Mouse (Mus musculus): ENCODE results near the gene Abcc4. TPM values are rescaled to one million over a fixed set of nuclear protein-coding genes. Genes with fewer than 3 reads are reported as not detected.

Abcc4 gene
- polyA plus RNA-seq, 1 experiment from 2014 or later = 5.2 TPM

DNA sequence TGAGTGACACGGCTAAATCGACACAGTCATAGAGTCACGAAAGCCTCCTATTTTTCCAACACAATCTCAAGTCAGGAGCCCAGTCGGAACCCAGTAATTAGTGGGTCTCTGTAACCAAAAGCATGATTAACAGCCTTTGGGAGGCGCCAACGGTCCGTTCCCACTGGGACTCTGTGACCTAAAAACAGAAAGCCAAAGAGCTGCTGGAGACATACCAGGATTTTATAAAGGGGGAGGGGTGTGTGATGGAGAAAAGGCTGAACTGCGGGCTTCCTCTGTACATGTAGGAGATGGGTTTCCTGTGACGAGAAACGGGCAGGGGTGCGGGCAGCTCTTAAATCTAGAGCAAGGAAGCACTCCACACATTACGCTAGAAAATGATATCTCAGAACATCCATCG, 136.4 kb downstream of the Abcc4 start:
- no peak for ATAC-seq (ENCODE audit: insufficient read depth, low FRiP score)
- H3K36me3 ChIP-seq (ENCODE audit: control insufficient read depth, insufficient read depth, low read length) = no peaks in the 10 kb centered on the region
- H3K9ac ChIP-seq (ENCODE audit: low read length) = no peak overlapping the region
- no peaks in the 10 kb centered on the region for H3K27me3 ChIP-seq (ENCODE audit: control insufficient read depth, insufficient read depth, low read length)
- 90% methylated on average over 13 of the region's 13 CpGs for WGBS
- H3K4me3 ChIP-seq (replicated peaks; ENCODE audit: low read length) = no peak overlapping the region
- H3K4me1 ChIP-seq (ENCODE audit: control insufficient read depth, insufficient read depth, low read length) = peaks cover 10% of the 10 kb centered on the region
- no peak overlapping the region for H3K27ac ChIP-seq (ENCODE audit: low read length)
- no peaks in the 10 kb centered on the region for H3K9me3 ChIP-seq (replicated peaks; ENCODE audit: control insufficient read depth, low read length)
- no peak overlapping the region for H3K4me2 ChIP-seq (ENCODE audit: low read depth, low read length)

- no peaks in the 10 kb centered on the region for H3K36me3 ChIP-seq (ENCODE audit: control insufficient read depth, insufficient read depth, low read length)
- H3K9me3 ChIP-seq (replicated peaks; ENCODE audit: control insufficient read depth, low read length) = no peaks in the 10 kb centered on the region
- H3K4me3 ChIP-seq (replicated peaks; ENCODE audit: low read length) = no peak overlapping the region
- no peak overlapping the region for H3K4me2 ChIP-seq (ENCODE audit: low read depth, low read length)
- no peak for ATAC-seq (ENCODE audit: insufficient read depth, low FRiP score)
- no peaks in the 10 kb centered on the region for H3K27me3 ChIP-seq (ENCODE audit: control insufficient read depth, insufficient read depth, low read length)
- 54% methylated on average over 17 of the region's 17 CpGs for WGBS
- H3K4me1 ChIP-seq (ENCODE audit: control insufficient read depth, insufficient read depth, low read length) = peaks cover 10% of the 10 kb centered on the region
- no peak overlapping the region for H3K9ac ChIP-seq (ENCODE audit: low read length)
- no peak overlapping the region for H3K27ac ChIP-seq (ENCODE audit: low read length)
Measured at GRCm38 (mm10) chr14:118568116-118568673, 137.8 kb downstream of the Abcc4 start.

DNA sequence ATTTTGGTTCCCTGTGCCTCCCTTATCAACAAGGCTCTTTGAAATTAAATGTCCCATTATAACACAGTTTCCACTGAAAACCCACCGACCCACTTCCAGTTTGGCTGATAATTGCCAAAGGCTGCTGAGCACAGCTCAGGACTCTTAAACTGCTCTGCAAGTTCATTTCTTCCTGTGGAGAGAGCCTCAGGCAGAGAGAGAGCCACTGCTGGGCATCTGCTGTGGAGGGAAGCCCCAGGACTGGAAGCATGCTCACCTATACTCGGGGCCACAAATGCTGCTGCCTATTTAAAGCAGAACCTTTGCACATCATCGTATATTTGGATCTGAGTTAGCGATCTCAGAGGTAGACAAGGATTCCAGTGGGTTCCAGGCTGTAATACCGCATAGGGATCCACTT, 139.2 kb downstream of the Abcc4 start:
- H3K27ac ChIP-seq (ENCODE audit: low read length) = peak overlapping the region; percentile 86
- no peaks in the 10 kb centered on the region for H3K9me3 ChIP-seq (replicated peaks; ENCODE audit: control insufficient read depth, low read length)

DNA sequence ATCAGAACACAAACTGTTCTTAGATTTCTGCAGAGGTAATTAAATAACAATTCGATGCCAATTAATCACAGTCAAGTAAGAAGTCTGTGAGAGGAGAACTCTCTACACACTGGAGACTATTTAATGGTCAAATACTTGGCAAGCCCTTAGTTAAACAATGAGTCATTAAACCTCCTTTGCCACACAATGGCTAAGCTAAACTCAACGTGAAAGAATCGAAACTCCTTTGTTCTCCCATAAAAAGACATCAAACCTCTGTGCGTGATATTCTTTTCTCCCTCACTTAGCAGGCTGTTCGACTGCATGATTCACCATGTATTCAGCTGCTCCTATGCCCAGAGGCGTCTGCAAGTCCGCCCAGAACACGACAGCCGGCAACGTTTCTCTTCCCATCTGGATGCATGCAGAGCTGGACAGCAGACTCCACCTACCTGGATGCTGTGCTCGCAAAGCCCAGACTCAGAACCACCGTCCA, 139.8 kb downstream of the Abcc4 start:
- Histone ChIP-seq H3K4me2 (ENCODE audit: low read depth, low read length) (peak overlapping the region; percentile 30), H3K4me1 (ENCODE audit: control insufficient read depth, insufficient read depth, low read length) (peaks cover 10% of the 10 kb centered on the region), H3K36me3 (ENCODE audit: control insufficient read depth, insufficient read depth, low read length) (no peaks in the 10 kb centered on the region), H3K4me3 (replicated peaks; ENCODE audit: low read length) (no peak overlapping the region), H3K9me3 (replicated peaks; ENCODE audit: control insufficient read depth, low read length) (no peaks in the 10 kb centered on the region), H3K27me3 (ENCODE audit: control insufficient read depth, insufficient read depth, low read length) (no peaks in the 10 kb centered on the region), H3K27ac (ENCODE audit: low read length) (peak overlapping the region; percentile 86), H3K9ac (ENCODE audit: low read length) (peak overlapping the region; percentile 42; the same call in 1 of the 2 replicates)
- peak; percentile 91 for ATAC-seq (ENCODE audit: insufficient read depth, low FRiP score)
- 34% methylated on average over 12 of the region's 12 CpGs for WGBS

More for the DNA sequence above, 139.2 kb downstream of the Abcc4 start:
- Histone ChIP-seq H3K4me3 (replicated peaks; ENCODE audit: low read length) (no peak overlapping the region), H3K27me3 (ENCODE audit: control insufficient read depth, insufficient read depth, low read length) (no peaks in the 10 kb centered on the region), H3K4me2 (ENCODE audit: low read depth, low read length) (peak overlapping the region; percentile 30), H3K36me3 (ENCODE audit: control insufficient read depth, insufficient read depth, low read length) (no peaks in the 10 kb centered on the region), H3K9ac (ENCODE audit: low read length) (peak overlapping the region; percentile 42; the same call in 1 of the 2 replicates), H3K4me1 (ENCODE audit: control insufficient read depth, insufficient read depth, low read length) (peaks cover 10% of the 10 kb centered on the region)
- ATAC-seq (ENCODE audit: insufficient read depth, low FRiP score) = no peak
- WGBS = 58% methylated on average over 5 of the region's 5 CpGs

DNA sequence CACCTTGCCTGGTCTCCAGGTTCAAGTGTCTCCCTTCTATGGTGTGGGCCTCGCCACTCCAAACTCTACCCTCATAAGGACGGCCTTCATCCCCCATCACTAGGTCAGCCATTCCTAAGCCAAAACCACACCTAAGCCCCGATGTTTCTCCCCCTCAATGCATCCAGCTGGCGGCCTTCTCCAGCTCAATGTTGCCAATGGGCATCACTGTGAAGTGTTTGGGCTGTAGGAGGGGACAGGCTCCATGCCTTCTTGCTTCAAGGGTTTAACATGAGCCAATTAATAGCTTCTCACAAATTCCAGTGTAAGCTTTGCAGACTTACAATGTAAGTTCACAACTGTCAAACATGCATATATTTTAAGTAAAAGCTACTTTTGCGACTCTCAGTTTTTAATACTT, 140.3 kb downstream of the Abcc4 start:
- no peak overlapping the region for H3K4me3 ChIP-seq (replicated peaks; ENCODE audit: low read length)
- no peak for ATAC-seq (ENCODE audit: insufficient read depth, low FRiP score)
- H3K9me3 ChIP-seq (replicated peaks; ENCODE audit: control insufficient read depth, low read length) = no peaks in the 10 kb centered on the region
- peaks cover 10% of the 10 kb centered on the region for H3K4me1 ChIP-seq (ENCODE audit: control insufficient read depth, insufficient read depth, low read length)
- no peaks in the 10 kb centered on the region for H3K27me3 ChIP-seq (ENCODE audit: control insufficient read depth, insufficient read depth, low read length)
- WGBS = 76% methylated on average over 5 of the region's 5 CpGs
- H3K9ac ChIP-seq (ENCODE audit: low read length) = no peak overlapping the region
- peak overlapping the region; percentile 76 for H3K27ac ChIP-seq (ENCODE audit: low read length)
- no peak overlapping the region for H3K4me2 ChIP-seq (ENCODE audit: low read depth, low read length)
- H3K36me3 ChIP-seq (ENCODE audit: control insufficient read depth, insufficient read depth, low read length) = no peaks in the 10 kb centered on the region

DNA sequence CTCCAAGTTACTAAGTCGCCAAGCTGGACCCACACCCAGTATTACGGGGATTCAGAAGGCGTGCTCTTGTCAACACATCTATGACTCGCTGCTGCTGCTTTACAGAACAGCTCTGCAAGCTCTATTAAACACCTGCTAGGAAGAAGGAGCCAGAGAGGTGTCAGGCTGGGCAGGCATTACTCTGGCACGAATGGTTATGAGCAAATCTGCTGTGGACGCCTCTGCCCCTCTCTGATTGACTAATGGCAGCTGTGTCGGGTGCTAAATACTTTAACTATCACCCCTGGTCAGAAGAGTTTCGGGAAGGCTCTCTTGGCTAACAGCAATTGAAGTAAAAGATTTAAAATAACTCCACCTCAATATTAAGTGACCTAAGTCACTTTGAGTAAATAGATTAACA, 142.4 kb downstream of the Abcc4 start:
- Histone ChIP-seq H3K4me1 (ENCODE audit: control insufficient read depth, insufficient read depth, low read length) (peaks cover 10% of the 10 kb centered on the region), H3K36me3 (ENCODE audit: control insufficient read depth, insufficient read depth, low read length) (no peaks in the 10 kb centered on the region), H3K9ac (ENCODE audit: low read length) (no peak overlapping the region), H3K4me3 (replicated peaks; ENCODE audit: low read length) (no peak overlapping the region), H3K27me3 (ENCODE audit: control insufficient read depth, insufficient read depth, low read length) (no peaks in the 10 kb centered on the region), H3K27ac (ENCODE audit: low read length) (peak overlapping the region; percentile 73), H3K9me3 (replicated peaks; ENCODE audit: control insufficient read depth, low read length) (no peaks in the 10 kb centered on the region), H3K4me2 (ENCODE audit: low read depth, low read length) (no peak overlapping the region)
- no peak for ATAC-seq (ENCODE audit: insufficient read depth, low FRiP score)
- 49% methylated on average over 8 of the region's 8 CpGs for WGBS

DNA sequence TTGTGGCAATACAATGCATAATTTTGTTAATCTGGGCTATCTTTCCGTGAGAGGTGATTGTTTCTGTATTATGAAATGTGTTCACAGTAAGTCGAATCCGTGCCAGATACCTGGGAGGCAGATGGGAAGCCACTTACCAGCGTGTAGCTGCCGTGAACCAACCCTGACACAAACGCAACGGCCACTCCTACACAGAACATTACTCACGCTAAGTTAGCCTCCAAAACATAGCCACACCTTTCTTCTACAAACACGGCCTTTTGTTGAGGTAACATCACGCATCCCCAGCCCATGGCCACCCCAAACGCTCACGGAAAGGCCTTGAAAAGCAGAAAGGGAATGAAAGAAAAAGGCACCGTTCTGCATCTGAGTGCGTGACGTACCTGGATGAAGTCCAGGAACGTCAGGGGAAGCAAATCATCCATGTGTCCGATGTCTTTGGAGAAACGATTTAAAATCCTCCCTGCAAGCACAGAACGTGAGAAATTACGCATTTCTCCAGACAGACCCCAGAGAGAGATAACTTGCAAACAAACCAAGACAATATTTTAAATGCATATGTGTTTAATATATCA, 153.0 kb downstream of the Abcc4 start:
- no peak overlapping the region for H3K4me2 ChIP-seq (ENCODE audit: low read depth, low read length)
- no peak overlapping the region for H3K9ac ChIP-seq (ENCODE audit: low read length)
- no peaks in the 10 kb centered on the region for H3K9me3 ChIP-seq (replicated peaks; ENCODE audit: control insufficient read depth, low read length)
- no peaks in the 10 kb centered on the region for H3K36me3 ChIP-seq (ENCODE audit: control insufficient read depth, insufficient read depth, low read length)
- no peak for ATAC-seq (ENCODE audit: insufficient read depth, low FRiP score)
- H3K4me1 ChIP-seq (ENCODE audit: control insufficient read depth, insufficient read depth, low read length) = peaks cover 6% of the 10 kb centered on the region; the same call in 1 of the 2 replicates
- no peaks in the 10 kb centered on the region for H3K27me3 ChIP-seq (ENCODE audit: control insufficient read depth, insufficient read depth, low read length)
- no peak overlapping the region for H3K4me3 ChIP-seq (replicated peaks; ENCODE audit: low read length)
- 66% methylated on average over 20 of the region's 20 CpGs for WGBS
- no peak overlapping the region; the same call in 1 of the 2 replicates for H3K27ac ChIP-seq (ENCODE audit: low read length)

- Histone ChIP-seq H3K27ac (ENCODE audit: low read length) (no peak overlapping the region), H3K4me1 (ENCODE audit: control insufficient read depth, insufficient read depth, low read length) (peaks cover 6% of the 10 kb centered on the region; the same call in 1 of the 2 replicates), H3K4me3 (replicated peaks; ENCODE audit: low read length) (no peak overlapping the region), H3K9ac (ENCODE audit: low read length) (no peak overlapping the region), H3K9me3 (replicated peaks; ENCODE audit: control insufficient read depth, low read length) (no peaks in the 10 kb centered on the region), H3K36me3 (ENCODE audit: control insufficient read depth, insufficient read depth, low read length) (no peaks in the 10 kb centered on the region), H3K27me3 (ENCODE audit: control insufficient read depth, insufficient read depth, low read length) (no peaks in the 10 kb centered on the region), H3K4me2 (ENCODE audit: low read depth, low read length) (no peak overlapping the region)
- WGBS = 72% methylated on average over 5 of the region's 5 CpGs
- no peak for ATAC-seq (ENCODE audit: insufficient read depth, low FRiP score)
Measured at GRCm38 (mm10) chr14:118552390-118552789, 153.6 kb downstream of the Abcc4 start.

DNA sequence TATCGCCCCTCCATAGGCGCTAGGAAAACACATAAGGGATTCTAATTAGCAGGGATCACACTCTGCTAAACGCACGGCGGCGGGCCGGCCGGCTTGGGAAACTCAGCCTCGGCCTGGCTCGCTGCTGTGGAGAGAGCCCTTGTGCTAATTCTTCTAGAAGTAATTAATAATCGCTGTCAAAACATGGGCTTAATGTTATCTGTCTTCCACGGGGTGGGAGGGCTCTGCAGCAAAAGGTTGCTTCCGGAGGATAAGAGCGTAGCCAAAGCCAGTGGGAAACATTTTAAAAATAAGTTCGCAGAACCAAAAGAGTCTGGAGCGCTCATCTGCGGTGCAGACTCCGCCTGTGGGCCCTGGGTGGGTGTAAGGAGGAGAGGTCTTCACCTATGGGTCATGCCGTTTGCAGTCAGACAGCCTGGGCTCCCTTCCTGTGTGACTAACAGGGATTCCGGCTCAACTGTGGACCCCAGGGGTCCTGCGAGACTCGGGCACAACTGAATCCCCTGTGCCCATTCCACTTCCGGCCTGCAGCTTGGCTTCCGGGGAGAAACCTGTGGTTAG, 154.2 kb downstream of the Abcc4 start:
- Histone ChIP-seq H3K27me3 (ENCODE audit: control insufficient read depth, insufficient read depth, low read length) (no peaks in the 10 kb centered on the region), H3K9me3 (replicated peaks; ENCODE audit: control insufficient read depth, low read length) (no peaks in the 10 kb centered on the region), H3K4me2 (ENCODE audit: low read depth, low read length) (peak overlapping the region; percentile 54), H3K4me3 (replicated peaks; ENCODE audit: low read length) (peak overlapping the region; percentile 33), H3K9ac (ENCODE audit: low read length) (peak overlapping the region; percentile 54), H3K4me1 (ENCODE audit: control insufficient read depth, insufficient read depth, low read length) (peaks cover 6% of the 10 kb centered on the region; the same call in 1 of the 2 replicates), H3K27ac (ENCODE audit: low read length) (peak overlapping the region; percentile 25; the same call in 1 of the 2 replicates), H3K36me3 (ENCODE audit: control insufficient read depth, insufficient read depth, low read length) (no peaks in the 10 kb centered on the region)
- WGBS = 10% methylated on average over 24 of the region's 24 CpGs
- ATAC-seq (ENCODE audit: insufficient read depth, low FRiP score) = no peak
